Mouse (Mus musculus) forebrain, embryonic 11.5 days (tissue): Measurements from ENCODE around the gene Pde6g. TPM values are rescaled to one million over a fixed set of nuclear protein-coding genes. Genes with fewer than 3 reads are reported as not detected.
A peak's percentile ranks its signal among the peaks of the same experiment; 100 is the strongest.

ENCODE experiments used
- ATAC-seq: fragments of 200-750 bp; cut with Nextera tagmentation; replicated peaks from 2 replicates; pipeline ENCODE4 v1.8.0; 2017; ENCODE audit warnings: moderate TSS enrichment; ENCODE audit not compliant: low FRiP score
- DNase-seq: peaks from one replicate; pipeline ENCODE4 v3.0.0-alpha.2; 2017; ENCODE audit warnings: low spot score
- H3K27ac ChIP-seq: fragments of 300-500 bp; sonication (generic); 2 replicates; pipeline ENCODE4 v1.5.1; 2014; ENCODE audit warnings: low read depth, low read length
- H3K27me3 ChIP-seq: fragments of 300-500 bp; sonication (generic); 2 replicates; pipeline ENCODE4 v1.6.1; 2014; ENCODE audit warnings: mild to moderate bottlenecking, low read length, mixed read lengths; ENCODE audit not compliant: control insufficient read depth, insufficient read depth
- H3K36me3 ChIP-seq: fragments of 300-500 bp; sonication (generic); 2 replicates; pipeline ENCODE4 v1.6.1; 2014; ENCODE audit warnings: mild to moderate bottlenecking, low read length, moderate library complexity, mixed read lengths; ENCODE audit not compliant: control insufficient read depth, insufficient read depth
- H3K4me1 ChIP-seq: fragments of 300-500 bp; sonication (generic); replicated peaks from 2 replicates; pipeline ENCODE4 v1.6.1; 2014; ENCODE audit warnings: low read length, mixed read lengths; ENCODE audit not compliant: control insufficient read depth, insufficient read depth
- H3K4me2 ChIP-seq: fragments of 300-500 bp; sonication (generic); 2 replicates; pipeline ENCODE4 v1.6.1; 2014; ENCODE audit warnings: low read depth, mild to moderate bottlenecking, low read length, moderate library complexity, mixed read lengths; ENCODE audit not compliant: severe bottlenecking
- H3K4me3 ChIP-seq: fragments of 300-500 bp; sonication (generic); 2 replicates; pipeline ENCODE4 v1.5.1; 2014; ENCODE audit warnings: low read depth, low read length
- H3K9ac ChIP-seq: fragments of 300-500 bp; sonication (generic); 2 replicates; pipeline ENCODE4 v1.6.1; 2014; ENCODE audit warnings: low read length
- H3K9me3 ChIP-seq: fragments of 300-500 bp; sonication (generic); 2 replicates; pipeline ENCODE4 v1.6.1; 2016; ENCODE audit warnings: low read length, mixed read lengths; ENCODE audit not compliant: control insufficient read depth
- WGBS: fragments of 180-500 bp; shearing (Covaris S2); extraction: QIAGEN DNeasy Blood & Tissue Kit; methylation state at CpG from one replicate; pipeline ENCODE4 v1.1.7; 2014; 5-methylcytosine and 5-hydroxymethylcytosine counted together
- polyA plus RNA-seq: library from polyadenylated mRNA; unstranded; fragments of >200 nt; fragmentation: Nextera tagmentation; extraction: Ambion mirVana; gene quantifications from 2 replicates; pipeline ENCODE4 v1.2.1, GENCODE M21; 2014

Pde6g gene
- polyA plus RNA-seq, 1 experiment from 2014 or later = 0.59 TPM

- Histone ChIP-seq H3K4me2 (no peak overlapping the region), H3K27ac (no peak overlapping the region), H3K9ac (no peak overlapping the region), H3K9me3 (no peaks in the 10 kb centered on the region), H3K27me3 (no peaks in the 10 kb centered on the region), H3K36me3 (no peaks in the 10 kb centered on the region), H3K4me3 (no peak overlapping the region), H3K4me1 (no peaks in the 10 kb centered on the region)
- WGBS = 78% methylated on average over 3 of the region's 3 CpGs
- ATAC-seq = no peak
- no peak for DNase-seq
Measured at GRCm38 (mm10) chr11:120445475-120445874, 7.8 kb downstream of the Pde6g start.

GRCm38 (mm10) chr11:120444106-120444505 lies 9.2 kb downstream of the Pde6g start:
- DNase-seq (no peak), ATAC-seq (no peak)
- H3K27ac ChIP-seq = no peak overlapping the region

GRCm38 (mm10) chr11:120442765-120443280 lies 10.5 kb downstream of the Pde6g start:
- WGBS = 81% methylated on average over 3 of the region's 3 CpGs
- ATAC-seq = no peak
- no peak for DNase-seq
- H3K27ac ChIP-seq = no peak overlapping the region
- no peak overlapping the region for H3K4me3 ChIP-seq
- H3K9me3 ChIP-seq = no peaks in the 10 kb centered on the region
- no peaks in the 10 kb centered on the region for H3K27me3 ChIP-seq
- no peak overlapping the region for H3K4me2 ChIP-seq
- H3K4me1 ChIP-seq = no peaks in the 10 kb centered on the region
- no peak overlapping the region for H3K9ac ChIP-seq
- no peaks in the 10 kb centered on the region for H3K36me3 ChIP-seq

More at GRCm38 (mm10) chr11:120444106-120444505, 9.2 kb downstream of the Pde6g start:
- H3K9ac ChIP-seq = no peak overlapping the region
- H3K27me3 ChIP-seq = no peaks in the 10 kb centered on the region
- no peaks in the 10 kb centered on the region for H3K36me3 ChIP-seq
- WGBS = 74% methylated on average over 6 of the region's 6 CpGs
- H3K4me2 ChIP-seq = no peak overlapping the region
- H3K9me3 ChIP-seq = no peaks in the 10 kb centered on the region
- H3K4me3 ChIP-seq = no peak overlapping the region
- H3K4me1 ChIP-seq = no peaks in the 10 kb centered on the region

GRCm38 (mm10) chr11:120442344-120442743 lies 11.0 kb downstream of the Pde6g start, which contains the start of gene Tspan10:
Gene Tspan10 (plus strand): TSS chr11:120442644.
- 88% methylated on average over 3 of the region's 3 CpGs for WGBS
- no peaks in the 10 kb centered on the region for H3K9me3 ChIP-seq
- ATAC-seq (no peak), DNase-seq (no peak)
- no peaks in the 10 kb centered on the region for H3K27me3 ChIP-seq
- no peak within 1 kb of the TSS for H3K9ac ChIP-seq
- no peak within 1 kb of the TSS for H3K27ac ChIP-seq
- no peaks in the 10 kb centered on the region for H3K36me3 ChIP-seq
- no peak within 1 kb of the TSS for H3K4me3 ChIP-seq
- H3K4me1 ChIP-seq = no peaks in the 10 kb centered on the region
- no peak within 1 kb of the TSS for H3K4me2 ChIP-seq

GRCm38 (mm10) chr11:120437857-120438385 lies 15.4 kb downstream of the Pde6g start:
- no peaks in the 10 kb centered on the region; the same call in 1 of the 2 replicates for H3K36me3 ChIP-seq
- no peak overlapping the region for H3K27ac ChIP-seq
- peak overlapping the region; percentile 98 for H3K9ac ChIP-seq
- no peaks in the 10 kb centered on the region for H3K27me3 ChIP-seq
- ATAC-seq (no peak), DNase-seq (no peak)
- no peaks in the 10 kb centered on the region for H3K9me3 ChIP-seq
- 31% methylated on average over 12 of the region's 12 CpGs for WGBS
- peak overlapping the region; percentile 98 for H3K4me3 ChIP-seq
- H3K4me2 ChIP-seq = peak overlapping the region; percentile 89; the same call in 1 of the 2 replicates
- H3K4me1 ChIP-seq = peaks cover 4% of the 10 kb centered on the region; the same call in 1 of the 2 replicates

- peak; percentile 92 for ATAC-seq
- Histone ChIP-seq H3K4me3 (peak within 1 kb of the TSS; percentile 98), H3K27me3 (no peaks in the 10 kb centered on the region), H3K9ac (peak within 1 kb of the TSS; percentile 98), H3K9me3 (no peaks in the 10 kb centered on the region), H3K4me1 (peaks cover 4% of the 10 kb centered on the region; the same call in 1 of the 2 replicates), H3K4me2 (peak within 1 kb of the TSS; percentile 89), H3K27ac (peak within 1 kb of the TSS; percentile 58), H3K36me3 (no peaks in the 10 kb centered on the region; the same call in 1 of the 2 replicates)
- DNase-seq = peak; percentile 96
- under 1% methylated on average over 73 of the region's 77 CpGs for WGBS
Measured at GRCm38 (mm10) chr11:120437152-120437856, 16.0 kb downstream of the Pde6g start, which contains the start of gene Nploc4. Gene Nploc4 (minus strand): TSS chr11:120437708.

- no peak for DNase-seq
- H3K27me3 ChIP-seq = no peaks in the 10 kb centered on the region
- H3K9me3 ChIP-seq = no peaks in the 10 kb centered on the region
- H3K4me1 ChIP-seq = no peaks in the 10 kb centered on the region
- no peak for ATAC-seq
- H3K4me2 ChIP-seq = no peak overlapping the region
- no peak overlapping the region for H3K27ac ChIP-seq
- no peak overlapping the region for H3K4me3 ChIP-seq
- peaks cover 5% of the 10 kb centered on the region for H3K36me3 ChIP-seq
- 94% methylated on average over 3 of the region's 3 CpGs for WGBS
- no peak overlapping the region for H3K9ac ChIP-seq
Measured at GRCm38 (mm10) chr11:120426727-120427126, 26.6 kb downstream of the Pde6g start.

- Histone ChIP-seq H3K4me1 (no peaks in the 10 kb centered on the region), H3K4me2 (no peak overlapping the region), H3K36me3 (peaks cover 9% of the 10 kb centered on the region), H3K27ac (no peak overlapping the region), H3K27me3 (no peaks in the 10 kb centered on the region), H3K9me3 (no peaks in the 10 kb centered on the region), H3K4me3 (no peak overlapping the region), H3K9ac (no peak overlapping the region)
- ATAC-seq = no peak
- peak; percentile 81 for DNase-seq
- WGBS = 75% methylated on average over 9 of the region's 9 CpGs
Measured at GRCm38 (mm10) chr11:120423569-120424295, 29.6 kb downstream of the Pde6g start.
